Mouse (Mus musculus) intestine, embryonic 15.5 days (tissue): Measurements from ENCODE around the gene Gm5089. TPM values are rescaled to one million over a fixed set of nuclear protein-coding genes. Genes with fewer than 3 reads are reported as not detected.

Experiments used
- ATAC-seq: fragments of 200-750 bp; cut with Nextera tagmentation; 2 replicates; pipeline ENCODE4 v1.8.0; 2017; ENCODE audit warnings: moderate TSS enrichment, moderate library complexity
- H3K27ac ChIP-seq: fragments of 300-500 bp; sonication (generic); 2 replicates; pipeline ENCODE4 v1.5.1; 2015; ENCODE audit warnings: mild to moderate bottlenecking, inconsistent platforms
- H3K27me3 ChIP-seq: fragments of 300-500 bp; sonication (generic); replicated peaks from 2 replicates; pipeline ENCODE4 v1.6.1; 2015; ENCODE audit warnings: inconsistent platforms
- H3K36me3 ChIP-seq: fragments of 300-500 bp; sonication (generic); 2 replicates; pipeline ENCODE4 v1.6.1; 2015; ENCODE audit warnings: inconsistent platforms
- H3K4me1 ChIP-seq: fragments of 300-500 bp; sonication (generic); replicated peaks from 2 replicates; pipeline ENCODE4 v1.6.1; 2015; ENCODE audit warnings: inconsistent platforms
- H3K4me2 ChIP-seq: fragments of 300-500 bp; sonication (generic); replicated peaks from 2 replicates; pipeline ENCODE4 v1.6.1; 2015; ENCODE audit warnings: mild to moderate bottlenecking, inconsistent platforms
- H3K4me3 ChIP-seq: fragments of 300-500 bp; sonication (generic); replicated peaks from 2 replicates; pipeline ENCODE4 v1.5.1; 2015; ENCODE audit warnings: inconsistent platforms
- H3K9ac ChIP-seq: fragments of 300-500 bp; sonication (generic); 2 replicates; pipeline ENCODE4 v1.6.1; 2015; ENCODE audit warnings: inconsistent platforms
- H3K9me3 ChIP-seq: fragments of 300-500 bp; sonication (generic); 2 replicates; pipeline ENCODE4 v1.6.1; 2016; ENCODE audit warnings: inconsistent platforms
- WGBS: fragments of 180-500 bp; shearing (Covaris S2); methylation state at CpG from one replicate; pipeline ENCODE4 v1.1.7; 2015; 5-methylcytosine and 5-hydroxymethylcytosine counted together
- polyA plus RNA-seq: library from polyadenylated mRNA; unstranded; fragments of >200 nt; fragmentation: Nextera tagmentation; extraction: Ambion mirVana; gene quantifications from 2 replicates; pipeline ENCODE4 v1.2.1, GENCODE M21; 2015

The Gm5089 gene
- polyA plus RNA-seq = not detected in 2 replicates

DNA sequence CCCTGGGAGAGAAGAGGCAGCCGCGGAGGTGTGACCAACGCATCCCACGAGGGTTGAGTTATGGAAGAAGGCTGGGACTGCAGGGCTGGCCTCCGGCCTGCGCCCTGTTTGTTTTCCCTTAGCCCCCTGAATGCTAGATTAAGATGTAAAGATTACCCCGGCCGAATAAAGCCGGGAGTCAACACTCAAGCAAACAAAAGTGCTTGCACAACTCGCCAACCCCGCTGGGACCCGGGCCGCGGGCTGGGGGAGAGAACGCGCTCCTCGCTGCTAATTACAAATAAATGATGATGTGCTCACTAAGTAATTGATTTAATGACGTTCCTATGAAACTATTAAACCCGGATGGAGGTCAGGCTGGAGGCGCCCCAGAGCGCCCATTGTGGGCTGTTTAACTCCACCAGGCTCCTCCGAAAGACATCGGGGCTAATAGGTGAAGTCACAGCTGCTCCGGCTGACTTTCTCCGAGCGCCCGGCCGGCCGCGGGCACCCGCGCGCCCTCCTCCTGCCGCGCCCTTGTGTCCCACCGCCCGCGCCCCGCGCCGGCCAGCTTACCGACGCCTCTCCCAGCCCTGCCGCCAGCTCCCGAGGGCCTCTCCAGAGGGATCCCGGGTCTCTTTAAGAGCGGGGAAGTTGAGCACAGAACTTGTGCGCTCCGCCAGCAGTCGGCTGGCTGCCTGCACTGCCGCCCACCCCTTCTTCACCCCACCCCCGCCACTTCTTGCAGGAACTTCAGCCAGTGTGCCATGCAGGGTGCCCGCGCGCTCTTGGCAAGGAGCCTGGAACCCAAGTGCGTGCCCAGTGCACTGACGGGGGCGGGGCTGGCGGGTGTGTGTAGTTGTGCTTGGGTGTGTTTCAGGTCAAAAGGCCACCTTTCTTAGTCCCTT is at the start of gene Gm5089:
Gene Gm5089 (minus strand): TSS at position 620 of the 887 bp plus-strand sequence.
- H3K9me3 ChIP-seq = no peaks in the 10 kb centered on the region
- ATAC-seq = peak; percentile 41
- H3K4me2 ChIP-seq = peak within 1 kb of the TSS; percentile 58
- peak within 1 kb of the TSS; percentile 26 for H3K4me3 ChIP-seq
- H3K36me3 ChIP-seq = no peaks in the 10 kb centered on the region
- under 1% methylated on average over 59 of the region's 59 CpGs for WGBS
- peaks cover 72% of the 10 kb centered on the region for H3K27me3 ChIP-seq
- peaks cover 16% of the 10 kb centered on the region for H3K4me1 ChIP-seq
- no peak within 1 kb of the TSS for H3K9ac ChIP-seq
- no peak within 1 kb of the TSS for H3K27ac ChIP-seq

DNA sequence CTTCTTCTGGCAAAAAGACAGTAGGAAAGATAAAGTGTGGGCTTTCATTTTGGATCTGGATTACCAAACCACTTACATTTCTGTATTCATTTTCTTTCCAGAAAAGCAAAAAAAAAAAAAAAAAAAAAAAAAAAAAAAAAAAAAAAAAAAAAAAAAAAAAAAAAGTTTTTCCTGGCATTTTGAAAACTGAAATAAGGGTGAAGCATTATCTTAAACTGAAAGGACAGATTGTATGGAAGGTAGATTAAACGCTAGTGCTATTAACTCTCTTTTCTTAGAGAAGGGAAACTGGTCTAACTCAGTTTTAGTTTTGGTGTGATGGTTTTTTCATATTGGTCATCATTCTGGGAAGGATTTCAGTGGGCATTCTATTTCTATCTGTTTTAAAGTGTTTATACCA is 41.1 kb upstream of the Gm5089 start:
- Histone ChIP-seq H3K9me3 (no peaks in the 10 kb centered on the region), H3K4me2 (no peak overlapping the region), H3K27me3 (peaks cover 48% of the 10 kb centered on the region), H3K4me1 (peaks cover 5% of the 10 kb centered on the region), H3K9ac (no peak overlapping the region), H3K36me3 (no peaks in the 10 kb centered on the region), H3K4me3 (no peak overlapping the region), H3K27ac (no peak overlapping the region)
- 71% methylated on average over 1 of the region's 1 CpGs for WGBS
- no peak for ATAC-seq

DNA sequence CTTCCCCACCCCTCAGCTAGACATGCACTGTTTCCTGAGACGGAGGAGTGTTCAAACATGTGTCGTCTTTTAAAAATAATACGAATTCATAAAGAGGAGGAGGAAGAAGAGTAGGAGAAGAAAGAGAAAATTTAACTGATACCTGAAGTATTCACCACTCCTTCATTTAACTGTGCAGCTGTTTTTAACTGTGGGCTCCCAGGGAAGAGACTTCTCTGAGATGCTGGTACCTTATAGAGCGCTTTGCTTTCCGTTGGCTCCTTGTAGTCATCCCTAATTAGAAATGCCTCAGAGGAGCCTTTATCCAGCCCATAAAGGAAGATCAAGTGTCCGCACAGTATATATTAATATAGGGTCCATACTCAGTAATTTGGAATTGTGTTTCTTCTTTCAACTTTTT is 40.6 kb upstream of the Gm5089 start:
- Histone ChIP-seq H3K4me1 (peaks cover 5% of the 10 kb centered on the region), H3K9me3 (no peaks in the 10 kb centered on the region), H3K4me2 (no peak overlapping the region), H3K36me3 (no peaks in the 10 kb centered on the region), H3K27me3 (peaks cover 48% of the 10 kb centered on the region), H3K27ac (no peak overlapping the region), H3K4me3 (no peak overlapping the region), H3K9ac (no peak overlapping the region)
- no peak for ATAC-seq
- WGBS = 69% methylated on average over 6 of the region's 6 CpGs

DNA sequence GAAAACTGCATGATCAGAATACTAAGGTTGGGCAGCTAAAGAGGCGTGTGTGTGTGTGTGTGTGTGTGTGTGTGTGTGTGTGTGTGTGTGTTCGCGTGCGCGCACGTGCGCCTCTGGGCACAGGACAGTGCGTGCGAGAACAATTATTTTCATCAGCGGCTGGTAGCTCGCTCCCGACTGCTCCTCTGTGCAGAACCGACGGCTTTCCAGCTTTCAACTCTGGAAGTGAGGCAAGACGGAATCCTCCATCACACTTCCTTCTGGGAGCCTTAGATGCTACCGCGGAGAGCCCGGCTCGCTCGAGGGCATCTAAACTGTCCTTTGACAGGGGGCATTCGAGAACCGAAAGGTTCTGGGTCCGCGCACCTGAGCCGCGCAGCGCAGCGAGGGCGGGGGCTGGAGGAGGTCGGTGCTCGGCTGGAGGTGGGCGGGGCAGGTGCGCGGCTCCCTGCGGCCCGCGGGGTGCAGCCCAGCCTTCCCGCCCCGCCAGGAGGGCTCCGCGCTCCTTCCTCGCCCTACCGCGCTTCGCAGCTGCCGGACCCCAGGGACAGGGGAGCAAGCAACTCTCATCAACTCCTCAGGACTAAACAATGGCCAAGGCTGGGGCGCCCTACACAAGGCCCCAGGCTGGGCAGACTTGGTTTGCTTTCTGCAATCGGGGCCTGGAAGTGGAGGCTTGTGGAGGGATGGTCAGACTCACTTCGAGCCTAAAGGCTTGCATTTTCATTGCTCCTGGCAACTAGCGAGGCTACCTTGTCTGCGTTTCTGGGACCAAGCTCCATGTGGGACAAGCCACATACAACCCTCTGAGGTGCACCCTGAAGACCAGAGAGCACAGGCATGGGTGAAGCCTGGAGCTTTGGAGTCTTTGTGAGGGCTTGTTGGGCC is 39.8 kb upstream of the Gm5089 start, which contains the start of gene Gm10837:
Gene Gm10837 (plus strand): TSS at position 146 of the 888 bp plus-strand sequence.
- no peak within 1 kb of the TSS for H3K27ac ChIP-seq
- H3K4me2 ChIP-seq = peak within 1 kb of the TSS; percentile 46
- peaks cover 54% of the 10 kb centered on the region for H3K27me3 ChIP-seq
- H3K9ac ChIP-seq = no peak within 1 kb of the TSS
- 1% methylated on average over 51 of the region's 51 CpGs for WGBS
- H3K4me3 ChIP-seq = peak within 1 kb of the TSS; percentile 19; the same call in 1 of the 2 replicates
- peaks cover 5% of the 10 kb centered on the region for H3K4me1 ChIP-seq
- no peaks in the 10 kb centered on the region for H3K36me3 ChIP-seq
- no peaks in the 10 kb centered on the region for H3K9me3 ChIP-seq
- ATAC-seq = peak; percentile 47

DNA sequence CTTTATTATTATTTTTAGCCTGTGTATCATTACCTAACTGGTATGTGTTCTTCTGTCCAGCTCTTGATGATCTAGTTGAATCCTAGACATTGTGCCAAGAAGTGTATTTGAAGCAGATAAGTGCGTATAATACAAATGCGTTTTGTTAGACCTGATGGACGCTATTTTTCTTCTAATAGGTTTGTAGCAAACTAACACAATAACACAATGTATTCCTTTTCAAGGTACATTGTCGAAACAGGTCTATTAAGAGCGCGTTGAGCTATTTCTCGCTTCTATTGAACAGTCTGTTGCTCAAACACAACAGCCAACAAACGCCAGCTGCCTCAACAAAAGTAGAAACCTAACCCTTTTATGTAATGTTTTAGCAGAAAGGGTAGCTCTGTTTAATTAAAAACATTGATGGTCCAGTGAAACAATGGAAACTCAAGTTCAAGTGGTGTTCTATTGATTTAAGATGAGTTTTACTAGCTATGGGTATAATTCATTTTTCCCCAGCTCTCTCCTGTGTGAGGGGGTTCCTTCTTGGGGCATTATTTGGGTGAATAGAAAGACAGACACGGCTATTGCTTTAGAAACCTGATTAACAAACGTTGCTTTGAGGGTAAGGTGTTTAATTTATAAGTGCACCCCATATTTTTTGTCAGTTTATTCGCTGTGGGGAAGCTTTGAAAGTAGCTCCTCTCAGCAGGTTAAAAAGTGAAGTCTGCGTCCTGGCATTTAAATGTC is 38.9 kb upstream of the Gm5089 start:
- Histone ChIP-seq H3K4me1 (peaks cover 5% of the 10 kb centered on the region), H3K27ac (no peak overlapping the region), H3K4me2 (no peak overlapping the region), H3K9ac (no peak overlapping the region), H3K27me3 (peaks cover 57% of the 10 kb centered on the region), H3K9me3 (no peaks in the 10 kb centered on the region), H3K36me3 (no peaks in the 10 kb centered on the region), H3K4me3 (no peak overlapping the region)
- WGBS = 2% methylated on average over 12 of the region's 12 CpGs
- no peak for ATAC-seq

DNA sequence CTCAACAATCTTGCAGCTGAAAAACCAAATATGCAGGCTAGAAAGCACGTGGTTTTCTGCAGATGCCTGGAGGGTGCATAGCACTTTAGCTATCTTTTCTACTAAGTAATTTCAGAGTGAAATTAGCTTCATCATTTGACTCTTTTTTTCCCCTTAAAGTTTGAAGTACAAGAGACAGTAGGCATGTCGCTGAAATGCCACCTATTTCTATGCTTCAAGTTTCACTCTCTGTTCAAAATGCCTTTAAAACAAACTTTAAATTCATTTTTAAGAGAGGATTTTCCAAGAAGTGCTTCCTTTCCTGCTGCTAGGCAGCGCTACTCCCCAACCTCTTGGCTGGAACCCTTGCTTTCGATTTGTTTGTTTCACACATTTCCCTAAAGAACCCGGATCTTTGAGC is 38.1 kb upstream of the Gm5089 start:
- H3K9me3 ChIP-seq = no peaks in the 10 kb centered on the region
- H3K4me3 ChIP-seq = no peak overlapping the region
- no peak overlapping the region for H3K27ac ChIP-seq
- H3K4me2 ChIP-seq = no peak overlapping the region
- no peaks in the 10 kb centered on the region for H3K36me3 ChIP-seq
- H3K9ac ChIP-seq = no peak overlapping the region
- H3K27me3 ChIP-seq = peaks cover 62% of the 10 kb centered on the region
- H3K4me1 ChIP-seq = peaks cover 5% of the 10 kb centered on the region
- ATAC-seq = no peak
- WGBS = 1% methylated on average over 5 of the region's 5 CpGs

DNA sequence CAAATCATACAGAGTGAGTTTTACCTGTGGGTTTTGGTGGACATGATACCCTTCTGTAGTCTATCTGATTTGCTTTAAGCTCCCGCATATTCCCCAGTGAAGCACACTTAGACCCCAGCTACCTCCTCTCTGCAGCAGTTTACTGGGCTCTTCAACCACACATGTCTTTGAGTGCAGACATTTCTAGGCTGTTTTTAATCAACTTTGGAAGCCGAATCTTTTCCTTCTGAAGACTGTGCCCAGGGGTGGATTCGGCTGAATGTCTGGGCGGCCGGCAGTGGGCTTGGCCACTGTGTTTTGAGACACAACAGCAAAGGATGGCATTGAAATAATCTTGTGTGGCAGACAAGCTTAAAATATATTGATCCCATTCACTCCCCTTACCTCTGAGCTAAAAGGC is 36.5 kb upstream of the Gm5089 start:
- 7% methylated on average over 5 of the region's 5 CpGs for WGBS
- H3K9me3 ChIP-seq = no peaks in the 10 kb centered on the region
- no peak for ATAC-seq
- H3K4me3 ChIP-seq = no peak overlapping the region
- peaks cover 5% of the 10 kb centered on the region for H3K4me1 ChIP-seq
- no peak overlapping the region for H3K4me2 ChIP-seq
- H3K27ac ChIP-seq = no peak overlapping the region
- H3K27me3 ChIP-seq = peaks cover 72% of the 10 kb centered on the region
- H3K9ac ChIP-seq = no peak overlapping the region
- H3K36me3 ChIP-seq = no peaks in the 10 kb centered on the region

DNA sequence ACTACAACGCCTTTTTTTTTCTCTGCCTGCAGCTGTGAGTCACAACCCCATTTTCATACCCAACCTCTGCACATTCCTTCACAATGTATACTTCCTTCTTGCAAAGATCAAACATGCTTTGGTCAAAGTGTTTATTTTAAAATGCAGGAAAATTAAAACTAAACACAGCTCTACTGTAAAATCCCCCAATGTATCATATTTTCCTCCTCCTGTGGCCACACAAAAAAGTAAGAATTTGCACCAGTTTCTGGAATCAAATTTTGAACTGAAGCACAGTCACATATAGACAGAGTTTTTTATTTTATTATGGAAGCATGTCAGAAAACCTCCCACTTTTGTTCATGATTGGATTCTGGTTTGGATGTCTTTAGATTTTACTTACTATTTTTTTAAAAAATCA is 35.7 kb upstream of the Gm5089 start:
- H3K4me3 ChIP-seq = no peak overlapping the region
- H3K36me3 ChIP-seq = no peaks in the 10 kb centered on the region
- no peak for ATAC-seq
- no peaks in the 10 kb centered on the region for H3K9me3 ChIP-seq
- 14% methylated on average over 1 of the region's 1 CpGs for WGBS
- H3K27ac ChIP-seq = no peak overlapping the region
- H3K9ac ChIP-seq = no peak overlapping the region
- H3K4me1 ChIP-seq = peaks cover 5% of the 10 kb centered on the region
- H3K4me2 ChIP-seq = no peak overlapping the region
- H3K27me3 ChIP-seq = peaks cover 78% of the 10 kb centered on the region

DNA sequence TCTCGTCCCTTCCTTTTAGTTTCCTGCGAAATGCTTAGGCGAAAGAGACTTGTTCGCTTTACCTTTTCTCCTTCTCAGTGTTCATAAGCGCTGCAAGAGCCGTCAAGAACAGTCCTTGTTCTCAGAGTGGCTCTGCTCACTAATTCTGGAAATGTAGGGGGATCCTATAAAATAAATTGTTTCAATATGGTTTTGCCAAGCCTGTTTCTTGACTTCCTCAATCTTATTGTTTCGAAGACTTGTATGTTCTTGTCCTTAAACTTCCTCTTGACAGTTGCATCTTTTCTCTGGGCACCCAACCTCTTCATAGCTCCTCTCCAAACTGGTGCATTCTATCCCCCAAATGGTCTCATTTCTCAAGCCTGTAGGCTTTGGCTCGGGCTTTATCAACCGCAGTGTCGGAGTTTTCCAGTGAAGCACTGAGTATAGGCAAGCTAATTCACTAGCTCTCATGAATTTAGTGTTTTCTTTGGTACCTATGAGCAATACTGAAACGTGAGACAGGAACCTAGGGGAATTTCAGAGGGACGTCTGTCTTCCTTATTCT is 34.8 kb upstream of the Gm5089 start:
- WGBS = 4% methylated on average over 12 of the region's 12 CpGs
- Histone ChIP-seq H3K4me2 (no peak overlapping the region), H3K36me3 (no peaks in the 10 kb centered on the region), H3K9me3 (no peaks in the 10 kb centered on the region), H3K27ac (no peak overlapping the region), H3K4me1 (peaks cover 3% of the 10 kb centered on the region), H3K27me3 (peaks cover 78% of the 10 kb centered on the region), H3K4me3 (no peak overlapping the region), H3K9ac (no peak overlapping the region)
- ATAC-seq = no peak

DNA sequence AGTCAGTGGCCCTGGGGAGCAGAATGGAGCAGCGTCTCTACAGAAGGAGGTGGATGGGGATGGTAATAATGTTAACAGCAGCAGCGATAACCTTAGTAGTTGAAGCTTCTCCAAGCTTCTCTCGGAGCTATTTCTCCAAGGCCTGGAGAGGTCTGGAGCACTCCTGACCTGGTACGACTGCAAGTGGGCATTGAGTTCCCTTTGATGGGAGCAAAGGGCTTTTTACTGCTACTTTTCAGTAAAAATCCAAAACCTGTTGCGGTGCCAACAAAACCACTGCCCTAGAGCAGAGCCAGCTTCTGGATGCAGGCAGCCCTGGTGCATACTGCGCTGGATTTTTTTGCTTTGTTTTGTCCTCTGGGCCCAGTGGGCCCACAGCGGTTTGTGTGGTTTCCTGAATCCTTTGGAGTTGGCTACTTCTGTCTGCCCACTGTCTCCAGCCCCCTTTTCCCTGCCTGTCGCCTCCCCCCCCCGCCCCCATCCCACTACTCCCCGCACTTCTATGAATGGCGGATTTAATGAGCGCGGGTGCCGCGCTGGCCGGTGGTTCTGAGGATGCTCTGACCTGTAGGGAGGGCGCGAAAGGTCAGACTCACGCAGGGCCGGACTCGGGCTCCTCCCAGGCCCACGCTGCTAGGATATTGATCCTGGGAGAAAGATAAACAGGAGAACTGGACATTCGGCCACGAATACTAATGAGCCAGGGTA is 34.1 kb upstream of the Gm5089 start:
- WGBS = under 1% methylated on average over 24 of the region's 24 CpGs
- ATAC-seq = no peak
- no peak overlapping the region for H3K4me2 ChIP-seq
- peaks cover 78% of the 10 kb centered on the region for H3K27me3 ChIP-seq
- H3K4me3 ChIP-seq = no peak overlapping the region
- H3K36me3 ChIP-seq = no peaks in the 10 kb centered on the region
- H3K9ac ChIP-seq = no peak overlapping the region
- no peak overlapping the region for H3K27ac ChIP-seq
- H3K9me3 ChIP-seq = no peaks in the 10 kb centered on the region
- no peaks in the 10 kb centered on the region for H3K4me1 ChIP-seq

DNA sequence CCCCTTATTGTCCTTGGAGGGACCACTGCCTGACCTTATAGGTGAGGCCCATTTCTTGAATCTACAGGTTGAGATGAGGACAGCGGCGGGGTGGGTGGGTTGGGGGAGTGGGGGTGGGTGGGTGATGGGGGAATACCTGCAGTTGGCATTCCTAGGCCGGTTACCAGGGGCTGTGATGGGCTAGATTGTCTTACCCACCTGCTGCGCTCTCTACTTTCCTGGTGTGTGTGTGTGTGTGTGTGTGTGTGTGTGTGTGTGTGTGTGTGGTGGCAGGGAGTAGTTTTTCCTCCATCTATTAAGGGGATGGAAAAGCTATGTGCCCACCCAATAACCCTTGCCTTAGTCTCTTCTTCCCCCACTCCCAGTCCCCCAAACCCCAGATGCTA is 33.5 kb upstream of the Gm5089 start:
- Histone ChIP-seq H3K9ac (no peak overlapping the region), H3K36me3 (no peaks in the 10 kb centered on the region), H3K27me3 (peaks cover 73% of the 10 kb centered on the region), H3K9me3 (no peaks in the 10 kb centered on the region), H3K27ac (no peak overlapping the region), H3K4me2 (no peak overlapping the region), H3K4me1 (no peaks in the 10 kb centered on the region), H3K4me3 (no peak overlapping the region)
- 2% methylated on average over 4 of the region's 4 CpGs for WGBS
- ATAC-seq = no peak
